Mouse (Mus musculus) layer of hippocampus, postnatal 14 days (tissue): ENCODE data around the gene Asf1b. TPM values are rescaled to one million over a fixed set of nuclear protein-coding genes. Genes with fewer than 3 reads are reported as not detected.
A peak's percentile ranks its signal among the peaks of the same experiment; 100 is the strongest.

ENCODE experiments used
- DNase-seq, 2 experiments: peaks; one replicate each; pipeline ENCODE4 v3.0.0; 2021 to 2022; ENCODE audit warnings: low spot score in 2 of 2, mixed read lengths in 1 of 2
- long read RNA-seq, 2 experiments: library from polyadenylated mRNA; stranded (forward); transcript quantifications; one replicate each; pipeline ENCODE4 v2.0.0; 2021
- total RNA-seq, 2 experiments: library from RNA; stranded (reverse); gene quantifications; 2 replicates each; pipeline ENCODE4 v1.2.3; 2021

Asf1b gene
- 1 to 10 TPM; 1.1 TPM for total RNA-seq
- long read RNA-seq, experiment 1, partial matches to known transcripts: 0 of 1 reads
- long read RNA-seq, experiment 1, other reads (novel, unspliced or antisense): 0 of 1 reads
- long read RNA-seq, experiment 2, partial matches to known transcripts: 1 of 2 reads
- long read RNA-seq, experiment 2, other reads (novel, unspliced or antisense): 0 of 2 reads

GRCm38 (mm10) chr8:83955106-83955957, at the start of gene Asf1b, which contains the start of gene Gm10644:
Gene Asf1b, plus strand, starts transcription at chr8:83955507.
Gene Gm10644, minus strand, starts transcription at chr8:83955205.
- peak; percentile 97 to 99 for DNase-seq

- DNase-seq: no peak
Measured at GRCm38 (mm10) chr8:83908583-83908982, 46.7 kb upstream of the Asf1b start.

DNA sequence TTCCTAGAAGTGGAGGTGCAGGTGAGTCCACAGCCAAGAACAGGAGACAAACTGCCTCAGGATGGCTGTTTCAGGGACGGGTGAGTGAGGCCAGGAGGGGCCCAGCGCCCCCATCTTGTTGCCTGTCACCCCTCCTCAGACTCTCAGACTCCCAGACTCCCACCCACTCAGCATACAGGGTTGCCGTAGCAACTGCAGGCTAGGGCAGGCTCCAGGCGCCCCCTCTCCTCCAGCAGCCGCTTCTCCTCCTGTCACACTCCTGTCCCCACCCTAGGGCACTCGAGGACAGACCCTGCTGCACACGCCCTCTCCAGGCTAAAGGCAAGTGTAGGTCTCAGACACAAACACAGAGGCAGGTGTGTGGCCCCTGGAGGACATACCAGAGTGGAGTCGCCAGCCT, 46.0 kb upstream of the Asf1b start:
- peak in 1 of 2 experiments; percentile 67 for DNase-seq

DNA sequence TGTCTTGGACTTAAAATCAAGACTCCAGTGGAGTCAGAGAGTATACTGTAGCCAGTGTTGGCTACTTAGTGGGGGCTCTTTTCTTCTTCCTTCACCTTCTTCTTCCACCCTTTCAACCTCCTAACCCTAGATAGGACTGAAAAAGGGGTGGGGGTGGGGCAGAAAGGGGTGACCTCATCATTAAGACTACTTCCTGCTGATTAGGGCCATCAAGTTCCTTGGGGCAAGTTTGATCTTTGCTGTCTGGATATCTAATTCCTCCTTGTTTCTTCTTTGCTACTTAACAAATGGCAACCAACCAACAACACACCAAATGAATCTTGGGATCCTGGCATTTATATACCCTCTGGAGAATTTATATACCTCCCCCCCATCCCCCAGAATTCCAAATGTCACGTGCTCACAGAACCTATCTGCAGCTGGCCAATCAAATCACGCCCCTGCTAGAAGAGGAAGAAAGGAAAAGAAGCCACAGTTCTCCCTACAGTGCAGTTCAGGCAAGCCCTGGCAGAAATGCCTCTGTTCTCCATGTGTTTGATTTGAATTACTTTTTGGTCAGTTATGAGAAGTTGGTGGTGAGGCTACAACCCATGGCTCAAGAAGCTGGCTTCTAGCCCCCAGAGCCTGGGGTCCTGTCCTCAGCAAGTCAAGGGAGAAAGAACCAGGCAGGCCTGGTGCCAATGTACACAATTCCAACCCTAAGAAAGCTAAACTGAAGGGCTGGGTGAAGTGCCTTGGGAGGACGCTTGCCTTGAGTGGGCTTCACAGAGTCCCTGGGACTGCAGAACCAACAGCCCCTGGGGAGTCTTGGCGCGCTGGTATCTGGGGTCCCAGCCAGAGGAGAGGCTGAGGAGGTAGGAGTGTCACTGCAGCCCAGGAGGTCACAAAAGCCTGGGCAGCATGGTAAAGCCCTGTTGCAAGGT, 43.2 kb upstream of the Asf1b start:
- no peak for DNase-seq

- no peak for DNase-seq
Measured at GRCm38 (mm10) chr8:83914232-83914631, 41.1 kb upstream of the Asf1b start.

GRCm38 (mm10) chr8:83914860-83915259, 40.4 kb upstream of the Asf1b start:
- no peak for DNase-seq

- peak; percentile 59 to 74 for DNase-seq
Measured at GRCm38 (mm10) chr8:83916015-83916414, 39.3 kb upstream of the Asf1b start.

DNA sequence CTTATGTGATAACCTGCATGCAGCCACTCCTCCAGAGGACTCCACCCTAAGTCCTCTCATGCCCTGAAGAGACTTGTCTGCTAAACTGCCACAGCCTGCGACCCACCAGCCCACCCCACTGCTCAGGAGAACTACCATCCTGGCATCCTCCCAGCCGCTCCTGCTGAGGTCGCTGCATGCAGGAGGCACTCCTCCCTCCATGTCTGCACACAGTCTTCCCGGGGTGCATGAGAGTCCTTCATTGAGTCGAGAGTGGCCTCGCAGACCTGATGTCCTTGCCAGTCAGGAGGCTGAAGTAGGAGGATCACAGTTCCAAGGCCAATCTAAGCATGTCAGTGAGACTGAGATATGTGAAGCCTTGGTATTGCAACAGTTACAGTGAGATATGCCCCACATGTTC, 37.7 kb upstream of the Asf1b start:
- no peak for DNase-seq

- peak; percentile 88 to 92 for DNase-seq
Measured at GRCm38 (mm10) chr8:83921558-83921957, 33.7 kb upstream of the Asf1b start.

- DNase-seq: no peak
Measured at GRCm38 (mm10) chr8:83922727-83923126, 32.6 kb upstream of the Asf1b start.

DNA sequence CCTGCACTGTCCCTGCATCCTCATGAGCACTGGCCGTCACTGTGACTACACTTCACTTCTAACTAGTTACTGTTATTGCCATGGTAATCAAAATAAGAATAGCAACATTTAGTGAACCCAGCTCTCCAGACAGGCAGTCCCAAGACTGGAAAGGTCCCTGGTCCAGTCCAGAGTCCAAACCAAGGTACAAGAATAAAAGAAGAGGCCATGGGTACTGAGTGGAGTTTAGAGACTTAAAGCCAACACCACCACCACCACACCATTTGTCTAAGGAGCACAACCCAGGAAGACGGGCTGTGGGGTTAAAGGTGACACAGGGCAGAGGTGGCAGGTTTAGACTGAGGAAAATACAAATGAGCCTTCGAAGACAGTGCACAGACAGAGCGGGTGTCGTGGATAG, 30.7 kb upstream of the Asf1b start:
- no peak for DNase-seq

- no peak for DNase-seq
Measured at GRCm38 (mm10) chr8:83926266-83926665, 29.0 kb upstream of the Asf1b start.

DNA sequence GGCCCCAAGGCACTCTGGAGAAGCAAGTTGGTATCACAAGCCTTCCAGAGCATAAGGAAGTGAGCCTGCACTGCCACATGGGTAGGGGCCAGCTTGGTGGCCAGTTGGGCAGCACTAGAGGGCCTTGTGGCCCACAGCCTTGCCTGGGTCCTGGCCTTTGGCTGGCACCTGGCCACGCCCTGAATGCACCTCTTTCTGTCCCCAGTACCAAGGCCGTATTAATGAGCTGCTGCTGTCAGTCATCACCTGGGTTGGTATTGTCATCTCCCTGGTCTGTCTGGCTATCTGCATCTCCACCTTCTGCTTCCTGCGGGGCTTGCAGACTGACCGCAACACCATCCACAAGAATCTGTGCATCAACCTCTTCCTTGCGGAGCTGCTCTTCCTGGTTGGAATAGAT, 21.1 kb upstream of the Asf1b start:
- no peak for DNase-seq

DNA sequence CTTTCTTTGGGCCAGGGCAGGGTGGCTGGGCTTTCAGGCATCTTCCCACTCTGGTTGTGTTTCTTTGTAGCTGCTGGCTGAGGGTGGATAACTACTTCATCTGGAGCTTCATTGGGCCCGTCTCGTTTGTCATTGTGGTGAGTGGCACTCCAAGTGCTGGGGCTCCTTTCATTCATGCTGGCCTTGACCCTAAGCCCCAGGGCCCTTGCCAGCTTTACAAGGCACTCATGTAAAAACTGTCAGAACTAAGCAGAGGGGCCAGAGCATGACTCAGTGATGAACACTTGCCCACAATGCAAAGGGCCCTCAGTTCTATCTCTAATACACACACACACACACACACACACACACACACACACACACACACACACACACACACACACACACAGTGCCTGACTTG, 20.3 kb upstream of the Asf1b start:
- DNase-seq: no peak

DNA sequence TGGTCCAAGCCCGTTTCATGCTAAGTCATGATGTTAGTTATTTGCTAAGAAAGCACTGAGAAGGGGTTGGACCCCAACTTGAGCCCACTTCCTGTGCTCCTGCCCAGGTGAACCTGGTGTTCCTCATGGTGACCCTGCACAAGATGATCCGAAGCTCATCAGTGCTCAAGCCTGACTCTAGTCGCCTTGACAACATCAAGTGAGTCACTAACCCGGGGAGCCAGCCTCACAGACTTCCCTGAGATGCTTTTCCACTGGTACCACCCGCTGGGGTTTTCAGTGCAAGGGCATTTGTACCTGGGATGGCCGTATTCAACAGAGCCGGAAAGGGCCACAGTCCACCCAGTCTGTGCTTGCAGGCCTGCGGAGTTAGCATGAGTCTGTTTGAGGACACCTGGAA, 19.9 kb upstream of the Asf1b start:
- no peak for DNase-seq

DNA sequence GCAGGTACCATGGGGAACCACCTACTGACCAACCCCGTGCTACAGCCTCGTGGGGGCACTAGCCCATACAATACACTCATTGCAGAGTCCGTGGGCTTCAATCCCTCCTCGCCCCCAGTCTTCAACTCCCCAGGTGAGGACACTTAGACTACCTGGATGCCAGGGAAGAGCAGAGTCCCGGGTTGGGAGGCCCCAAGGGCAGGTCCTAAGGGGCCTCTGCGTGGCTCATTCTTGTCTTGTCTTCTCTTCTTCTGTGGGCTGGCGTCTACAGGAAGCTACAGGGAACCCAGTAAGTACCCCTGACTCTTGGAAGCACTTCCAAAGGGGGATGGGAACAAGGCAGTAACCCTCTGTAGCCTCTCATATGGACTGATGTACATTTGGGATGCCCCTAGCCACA, 17.7 kb upstream of the Asf1b start:
- DNase-seq: no peak

DNA sequence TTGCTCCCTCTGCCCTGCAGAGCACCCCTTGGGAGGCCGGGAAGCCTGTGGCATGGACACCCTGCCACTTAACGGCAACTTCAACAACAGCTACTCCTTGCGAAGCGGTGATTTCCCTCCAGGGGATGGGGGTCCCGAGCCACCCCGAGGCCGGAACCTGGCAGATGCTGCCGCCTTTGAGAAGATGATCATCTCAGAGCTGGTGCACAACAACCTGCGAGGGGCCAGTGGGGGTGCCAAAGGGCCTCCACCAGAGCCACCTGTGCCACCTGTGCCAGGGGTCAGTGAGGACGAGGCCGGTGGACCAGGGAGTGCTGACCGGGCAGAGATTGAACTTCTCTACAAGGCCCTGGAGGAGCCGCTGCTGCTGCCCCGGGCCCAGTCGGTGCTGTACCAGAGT, 17.0 kb upstream of the Asf1b start:
- DNase-seq: no peak

GRCm38 (mm10) chr8:83941066-83941677, 14.1 kb upstream of the Asf1b start:
- no peak for DNase-seq

DNA sequence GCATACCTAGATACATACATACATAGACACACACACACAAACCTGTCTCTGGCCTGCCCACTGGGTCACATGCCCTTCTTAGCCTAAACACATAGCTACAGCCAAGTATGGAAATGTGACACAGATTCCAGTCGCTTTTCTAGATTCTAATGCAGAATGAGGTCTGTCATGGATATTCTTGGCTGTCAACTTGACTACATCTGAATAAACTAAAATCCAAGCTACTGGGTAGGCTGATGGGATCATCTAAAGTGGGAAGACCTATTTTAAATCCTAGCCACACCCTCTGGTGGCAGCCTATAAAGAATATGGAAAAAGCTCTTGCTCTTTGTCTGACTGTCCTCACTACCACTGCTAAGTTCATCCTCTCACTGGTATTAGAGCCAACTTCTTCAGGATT, 12.9 kb upstream of the Asf1b start:
- DNase-seq: no peak

DNA sequence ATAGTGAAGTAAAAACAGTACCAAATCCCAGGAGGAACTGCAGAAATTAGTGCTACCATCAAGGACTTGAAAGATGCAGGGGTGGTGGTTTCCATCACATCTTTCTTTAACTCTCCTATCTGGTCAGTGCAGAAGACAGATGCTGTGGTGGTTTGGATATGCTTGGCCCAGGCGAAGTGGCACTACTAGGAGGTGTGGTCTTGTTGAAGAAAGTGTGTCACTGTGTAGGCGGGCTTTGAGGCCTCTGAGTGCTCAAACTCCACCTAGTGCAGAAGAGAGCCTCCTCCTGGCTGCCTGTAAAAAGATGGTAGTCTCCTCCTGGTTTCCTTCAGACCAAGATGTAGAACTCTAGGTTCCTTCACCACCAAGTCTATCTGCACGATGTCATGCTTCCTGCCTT, 9.8 kb upstream of the Asf1b start:
- no peak for DNase-seq

DNA sequence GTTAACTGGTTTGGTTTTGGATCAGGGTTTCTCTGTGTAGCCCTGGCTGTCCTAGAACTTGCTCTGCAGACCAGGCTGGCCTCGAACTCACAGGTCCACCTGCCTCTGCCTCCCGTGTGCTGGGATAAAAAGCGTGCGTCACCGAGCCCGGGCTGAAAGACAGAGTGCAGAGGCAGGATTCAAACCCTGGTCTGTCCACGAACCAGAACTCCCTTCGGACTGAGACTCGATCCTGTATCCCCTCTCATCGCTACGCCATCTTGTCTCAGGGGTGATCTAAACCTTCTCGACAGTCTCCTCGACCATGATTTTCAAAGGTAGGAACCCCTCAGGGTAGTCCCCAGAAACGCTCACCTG, 580 bp upstream of the Asf1b start:
- DNase-seq: no peak

DNA sequence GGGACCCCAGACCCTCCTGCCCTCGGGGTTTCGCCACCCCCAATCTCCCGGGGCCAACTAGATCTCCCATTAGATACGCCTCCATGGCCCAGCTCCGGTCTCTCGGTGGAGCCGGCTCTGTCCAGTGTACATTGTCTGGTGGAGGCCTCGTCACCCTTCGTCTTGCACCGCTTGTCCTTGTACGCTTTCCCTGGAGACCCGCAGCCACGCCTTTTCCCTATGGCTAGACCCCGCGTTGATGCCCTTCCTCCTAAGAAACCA, 581 bp downstream of the Asf1b start:
- DNase-seq: no peak
